Mouse (Mus musculus) heart, embryonic 13.5 days (tissue): ENCODE measurements around the gene Eya2. TPM values are rescaled to one million over a fixed set of nuclear protein-coding genes. Genes with fewer than 3 reads are reported as not detected.
"Not testable (repeated sequence)": the region's sequence is repeated elsewhere in the genome, so short reads cannot be mapped to it uniquely, and the experiment has no call there.

Experiments
- ATAC-seq: fragments of 200-750 bp; cut with Nextera tagmentation; 2 replicates; pipeline ENCODE4 v1.8.0; 2017; ENCODE audit warnings: moderate TSS enrichment; ENCODE audit not compliant: insufficient number of reproducible peaks, low FRiP score, low TSS enrichment; ENCODE audit errors: extremely low read depth
- H3K27ac ChIP-seq: fragments of 300-500 bp; sonication (generic); replicated peaks from 2 replicates; pipeline ENCODE4 v1.5.1; 2015; ENCODE audit warnings: moderate library complexity, mild to moderate bottlenecking, inconsistent platforms
- H3K27me3 ChIP-seq: fragments of 300-500 bp; sonication (generic); replicated peaks from 2 replicates; pipeline ENCODE4 v1.6.1; 2015; ENCODE audit warnings: mild to moderate bottlenecking, inconsistent platforms
- H3K36me3 ChIP-seq: fragments of 300-500 bp; sonication (generic); 2 replicates; pipeline ENCODE4 v1.6.1; 2015; ENCODE audit warnings: mild to moderate bottlenecking, inconsistent platforms
- H3K4me1 ChIP-seq: fragments of 300-500 bp; sonication (generic); 2 replicates; pipeline ENCODE4 v1.6.1; 2015; ENCODE audit warnings: inconsistent platforms
- H3K4me2 ChIP-seq: fragments of 300-500 bp; sonication (generic); 2 replicates; pipeline ENCODE4 v1.6.1; 2015; ENCODE audit warnings: inconsistent platforms, mild to moderate bottlenecking, moderate library complexity
- H3K4me3 ChIP-seq: fragments of 300-500 bp; sonication (generic); 2 replicates; pipeline ENCODE4 v1.5.1; 2015; ENCODE audit warnings: moderate library complexity, mild to moderate bottlenecking, inconsistent platforms
- H3K9ac ChIP-seq: fragments of 300-500 bp; sonication (generic); 2 replicates; pipeline ENCODE4 v1.6.1; 2015; ENCODE audit warnings: inconsistent platforms, mild to moderate bottlenecking, moderate library complexity
- H3K9me3 ChIP-seq: fragments of 300-500 bp; sonication (generic); 2 replicates; pipeline ENCODE4 v1.6.1; 2016; ENCODE audit warnings: inconsistent platforms
- WGBS: fragments of 180-500 bp; shearing (Covaris S2); methylation state at CpG from one replicate; pipeline ENCODE4 v1.1.7; 2015; ENCODE audit warnings: mixed read lengths; 5-methylcytosine and 5-hydroxymethylcytosine counted together
- polyA plus RNA-seq: library from polyadenylated mRNA; unstranded; fragments of >200 nt; fragmentation: Nextera tagmentation; extraction: Ambion mirVana; gene quantifications from 2 replicates; pipeline ENCODE4 v1.2.1, GENCODE M21; 2015

The Eya2 gene
- polyA plus RNA-seq, 1 experiment from 2014 or later: 0.19 TPM

GRCm38 (mm10) chr2:165786467-165786866 is 191.6 kb downstream of the Eya2 start:
- Histone ChIP-seq H3K36me3 (peaks cover 94% of the 10 kb centered on the region), H3K4me2 (no peak overlapping the region), H3K27me3 (no peaks in the 10 kb centered on the region), H3K4me1 (peaks cover 22% of the 10 kb centered on the region), H3K27ac (no peak overlapping the region), H3K9me3 (no peaks in the 10 kb centered on the region), H3K4me3 (no peak overlapping the region), H3K9ac (no peak overlapping the region)
- 66% methylated on average over 1 of the region's 1 CpGs for WGBS
- no peak for ATAC-seq

- Histone ChIP-seq H3K4me2 (no peak overlapping the region), H3K27me3 (no peaks in the 10 kb centered on the region), H3K9ac (no peak overlapping the region), H3K4me3 (no peak overlapping the region), H3K9me3 (no peaks in the 10 kb centered on the region), H3K27ac (peak overlapping the region; percentile 78), H3K36me3 (peaks cover 95% of the 10 kb centered on the region), H3K4me1 (peaks cover 28% of the 10 kb centered on the region)
- ATAC-seq: no peak
- WGBS: 25% methylated on average over 11 of the region's 11 CpGs
These were observed 193.2 kb downstream of the Eya2 start for GRCm38 (mm10) chr2:165788005-165788404.

GRCm38 (mm10) chr2:165788796-165789195 is 194.0 kb downstream of the Eya2 start:
- Histone ChIP-seq H3K4me3 (no peak overlapping the region), H3K4me1 (peaks cover 28% of the 10 kb centered on the region), H3K27ac (peak overlapping the region; percentile 78; the same call in 1 of the 2 replicates), H3K9me3 (no peaks in the 10 kb centered on the region), H3K4me2 (no peak overlapping the region), H3K27me3 (no peaks in the 10 kb centered on the region), H3K9ac (no peak overlapping the region), H3K36me3 (peaks cover 95% of the 10 kb centered on the region)
- WGBS: 92% methylated on average over 9 of the region's 9 CpGs
- ATAC-seq: no peak

GRCm38 (mm10) chr2:165789667-165790066 is 194.8 kb downstream of the Eya2 start:
- no peaks in the 10 kb centered on the region for H3K27me3 ChIP-seq
- peaks cover 28% of the 10 kb centered on the region for H3K4me1 ChIP-seq
- no peak overlapping the region for H3K27ac ChIP-seq
- 96% methylated on average over 3 of the region's 3 CpGs for WGBS
- ATAC-seq: no peak
- H3K9ac ChIP-seq: no peak overlapping the region
- no peaks in the 10 kb centered on the region for H3K9me3 ChIP-seq
- H3K4me2 ChIP-seq: no peak overlapping the region
- H3K4me3 ChIP-seq: no peak overlapping the region
- H3K36me3 ChIP-seq: peaks cover 95% of the 10 kb centered on the region

GRCm38 (mm10) chr2:165791026-165791425 is 196.2 kb downstream of the Eya2 start:
- Histone ChIP-seq H3K9ac (no peak overlapping the region; the same call in 1 of the 2 replicates), H3K4me3 (no peak overlapping the region), H3K4me2 (no peak overlapping the region), H3K27me3 (no peaks in the 10 kb centered on the region), H3K27ac (no peak overlapping the region), H3K36me3 (peaks cover 92% of the 10 kb centered on the region), H3K9me3 (no peaks in the 10 kb centered on the region), H3K4me1 (peaks cover 28% of the 10 kb centered on the region)
- 66% methylated on average over 7 of the region's 7 CpGs for WGBS
- ATAC-seq: no peak

- Histone ChIP-seq H3K4me3 (no peak overlapping the region), H3K36me3 (peaks cover 96% of the 10 kb centered on the region), H3K9ac (no peak overlapping the region), H3K4me2 (no peak overlapping the region), H3K27me3 (no peaks in the 10 kb centered on the region), H3K27ac (0 out of 2 replicates have a peak overlapping the region, but pooled peaks have one; percentile 21), H3K4me1 (peaks cover 28% of the 10 kb centered on the region), H3K9me3 (no peaks in the 10 kb centered on the region)
- ATAC-seq: no peak
- WGBS: 65% methylated on average over 9 of the region's 9 CpGs
These were observed 196.8 kb downstream of the Eya2 start for GRCm38 (mm10) chr2:165791657-165792056.

GRCm38 (mm10) chr2:165792431-165793282 is 197.8 kb downstream of the Eya2 start:
- WGBS: 64% methylated on average over 25 of the region's 25 CpGs
- peaks cover 25% of the 10 kb centered on the region for H3K4me1 ChIP-seq
- no peaks in the 10 kb centered on the region for H3K27me3 ChIP-seq
- no peaks in the 10 kb centered on the region for H3K9me3 ChIP-seq
- H3K4me3 ChIP-seq: no peak overlapping the region
- peaks cover 96% of the 10 kb centered on the region for H3K36me3 ChIP-seq
- ATAC-seq: no peak
- H3K4me2 ChIP-seq: no peak overlapping the region
- H3K27ac ChIP-seq: peak overlapping the region; percentile 32; the same call in 1 of the 2 replicates
- H3K9ac ChIP-seq: no peak overlapping the region

- no peaks in the 10 kb centered on the region for H3K9me3 ChIP-seq
- no peak overlapping the region for H3K4me2 ChIP-seq
- 53% methylated on average over 3 of the region's 3 CpGs for WGBS
- peaks cover 26% of the 10 kb centered on the region for H3K4me1 ChIP-seq
- no peak overlapping the region for H3K4me3 ChIP-seq
- H3K9ac ChIP-seq: no peak overlapping the region
- no peak overlapping the region for H3K27ac ChIP-seq
- no peaks in the 10 kb centered on the region for H3K27me3 ChIP-seq
- peaks cover 97% of the 10 kb centered on the region for H3K36me3 ChIP-seq
- no peak for ATAC-seq
These were observed 198.4 kb downstream of the Eya2 start for GRCm38 (mm10) chr2:165793283-165793638.

- no peak overlapping the region for H3K27ac ChIP-seq
- H3K27me3 ChIP-seq: no peaks in the 10 kb centered on the region
- H3K36me3 ChIP-seq: peaks cover 96% of the 10 kb centered on the region
- no peak overlapping the region for H3K4me2 ChIP-seq
- WGBS: 44% methylated on average over 8 of the region's 8 CpGs
- ATAC-seq: no peak
- no peak overlapping the region for H3K9ac ChIP-seq
- peaks cover 6% of the 10 kb centered on the region; the same call in 1 of the 2 replicates for H3K4me1 ChIP-seq
- no peaks in the 10 kb centered on the region for H3K9me3 ChIP-seq
- no peak overlapping the region for H3K4me3 ChIP-seq
These were observed 203.0 kb downstream of the Eya2 start for GRCm38 (mm10) chr2:165797876-165798275.

- ATAC-seq, H3K27ac ChIP-seq, H3K9ac ChIP-seq, H3K4me3 ChIP-seq, H3K9me3 ChIP-seq, H3K27me3 ChIP-seq, H3K4me1 ChIP-seq, H3K4me2 ChIP-seq: not testable (repeated sequence)
- H3K36me3 ChIP-seq: peaks cover 95% of the 10 kb centered on the region
- 88% methylated on average over 3 of the region's 3 CpGs for WGBS
These were observed 205.3 kb downstream of the Eya2 start for GRCm38 (mm10) chr2:165800174-165800573.

- peaks cover 97% of the 10 kb centered on the region for H3K36me3 ChIP-seq
- H3K27ac ChIP-seq: no peak overlapping the region
- no peak overlapping the region for H3K9ac ChIP-seq
- H3K9me3 ChIP-seq: no peaks in the 10 kb centered on the region
- no peak overlapping the region for H3K4me3 ChIP-seq
- H3K4me2 ChIP-seq: no peak overlapping the region
- ATAC-seq: no peak
- no peaks in the 10 kb centered on the region for H3K27me3 ChIP-seq
- H3K4me1 ChIP-seq: no peaks in the 10 kb centered on the region
- 90% methylated on average over 12 of the region's 12 CpGs for WGBS
These were observed 213.5 kb downstream of the Eya2 start for GRCm38 (mm10) chr2:165808179-165808975.
